Mouse (Mus musculus) lung, embryonic 14.5 days (tissue): Measurements from ENCODE around the gene Phldb1. TPM values are rescaled to one million over a fixed set of nuclear protein-coding genes. Genes with fewer than 3 reads are reported as not detected.

Experiments used
- ATAC-seq: fragments of 200-750 bp; cut with Nextera tagmentation; 2 replicates; pipeline ENCODE4 v1.8.0; 2017; ENCODE audit warnings: mild to moderate bottlenecking, moderate TSS enrichment, moderate library complexity; ENCODE audit not compliant: insufficient read depth
- DNase-seq: peaks from one replicate; pipeline ENCODE4 v3.0.0-alpha.2; 2015
- H3K27ac ChIP-seq: fragments of 300-500 bp; sonication (generic); 2 replicates; pipeline ENCODE4 v1.5.1; 2014; ENCODE audit warnings: low read depth, mild to moderate bottlenecking, moderate library complexity
- H3K27me3 ChIP-seq: fragments of 300-500 bp; sonication (generic); 2 replicates; pipeline ENCODE4 v1.6.1; 2014; ENCODE audit warnings: low read length, control low read depth; ENCODE audit not compliant: insufficient read depth
- H3K36me3 ChIP-seq: fragments of 300-500 bp; sonication (generic); 2 replicates; pipeline ENCODE4 v1.6.1; 2014; ENCODE audit warnings: control low read depth; ENCODE audit not compliant: insufficient read depth
- H3K4me1 ChIP-seq: fragments of 300-500 bp; sonication (generic); 2 replicates; pipeline ENCODE4 v1.6.1; 2014; ENCODE audit warnings: antibody characterized with exemption, control low read depth; ENCODE audit not compliant: insufficient read depth
- H3K4me2 ChIP-seq: fragments of 300-500 bp; sonication (generic); 2 replicates; pipeline ENCODE4 v1.6.1; 2014; ENCODE audit warnings: mild to moderate bottlenecking
- H3K4me3 ChIP-seq: fragments of 300-500 bp; sonication (generic); 2 replicates; pipeline ENCODE4 v1.5.1; 2014; ENCODE audit warnings: low read depth, low read length
- H3K9ac ChIP-seq: fragments of 300-500 bp; sonication (generic); 2 replicates; pipeline ENCODE4 v1.6.1; 2014
- H3K9me3 ChIP-seq: fragments of 300-500 bp; sonication (generic); 2 replicates; pipeline ENCODE4 v1.6.1; 2016; ENCODE audit warnings: low read depth, low read length, control low read depth
- CTCF ChIP-seq: IDR thresholded peaks from 2 replicates; pipeline ENCODE4 v1.5.1; 2016; ENCODE audit warnings: antibody characterized with exemption, low read depth
- WGBS: fragments of 180-500 bp; shearing (Covaris S2); extraction: QIAGEN DNeasy Blood & Tissue Kit; methylation state at CpG from one replicate; pipeline ENCODE4 v1.1.7; 2014; 5-methylcytosine and 5-hydroxymethylcytosine counted together
- polyA plus RNA-seq: library from polyadenylated mRNA; unstranded; fragments of >200 nt; fragmentation: Nextera tagmentation; extraction: Ambion mirVana; gene quantifications from 2 replicates; pipeline ENCODE4 v1.2.1, GENCODE M21; 2014

The Phldb1 gene
- polyA plus RNA-seq, 1 experiment from 2014 or later, result 35.0 TPM

GRCm38 (mm10) chr9:44715705-44716362 is 19.2 kb downstream of the Phldb1 start:
- Histone ChIP-seq H3K4me2 (no peak overlapping the region), H3K27me3 (no peaks in the 10 kb centered on the region), H3K9ac (no peak overlapping the region), H3K4me3 (no peak overlapping the region), H3K36me3 (peaks cover 65% of the 10 kb centered on the region), H3K27ac (no peak overlapping the region), H3K4me1 (peaks cover 6% of the 10 kb centered on the region; the same call in 1 of the 2 replicates), H3K9me3 (no peaks in the 10 kb centered on the region)
- TF ChIP-seq CTCF, result no peak
- ATAC-seq, result no peak
- WGBS, result 91% methylated on average over 29 of the region's 29 CpGs
- no peak for DNase-seq

- H3K27ac ChIP-seq, result no peak overlapping the region
- TF ChIP-seq CTCF, result no peak
- no peak overlapping the region for H3K4me2 ChIP-seq
- DNase-seq, result no peak
- no peaks in the 10 kb centered on the region for H3K27me3 ChIP-seq
- H3K36me3 ChIP-seq, result peaks cover 72% of the 10 kb centered on the region
- H3K9ac ChIP-seq, result no peak overlapping the region
- H3K4me1 ChIP-seq, result peaks cover 4% of the 10 kb centered on the region; the same call in 1 of the 2 replicates
- ATAC-seq, result no peak
- 83% methylated on average over 17 of the region's 17 CpGs for WGBS
- H3K4me3 ChIP-seq, result no peak overlapping the region
- no peaks in the 10 kb centered on the region for H3K9me3 ChIP-seq
Measured at GRCm38 (mm10) chr9:44715109-44715508, 19.9 kb downstream of the Phldb1 start.

- WGBS, result 70% methylated on average over 2 of the region's 2 CpGs
- Histone ChIP-seq H3K27me3 (no peaks in the 10 kb centered on the region), H3K9me3 (no peaks in the 10 kb centered on the region), H3K4me2 (no peak overlapping the region), H3K4me1 (peaks cover 4% of the 10 kb centered on the region; the same call in 1 of the 2 replicates), H3K9ac (no peak overlapping the region), H3K4me3 (no peak overlapping the region), H3K36me3 (peaks cover 72% of the 10 kb centered on the region), H3K27ac (no peak overlapping the region)
- ATAC-seq (no peak), DNase-seq (no peak)
- no peak for TF ChIP-seq CTCF
Measured at GRCm38 (mm10) chr9:44713574-44713973, 21.4 kb downstream of the Phldb1 start.

- Histone ChIP-seq H3K27ac (no peak overlapping the region), H3K9ac (no peak overlapping the region), H3K4me1 (peaks cover 4% of the 10 kb centered on the region; the same call in 1 of the 2 replicates), H3K36me3 (peaks cover 72% of the 10 kb centered on the region), H3K27me3 (no peaks in the 10 kb centered on the region), H3K9me3 (no peaks in the 10 kb centered on the region), H3K4me2 (no peak overlapping the region), H3K4me3 (no peak overlapping the region)
- TF ChIP-seq CTCF, result no peak
- no peak for ATAC-seq
- DNase-seq, result no peak
- 71% methylated on average over 6 of the region's 6 CpGs for WGBS
Measured at GRCm38 (mm10) chr9:44713080-44713479, 21.9 kb downstream of the Phldb1 start.

- 66% methylated on average over 17 of the region's 17 CpGs for WGBS
- no peak overlapping the region for H3K4me2 ChIP-seq
- no peak overlapping the region for H3K9ac ChIP-seq
- no peak for TF ChIP-seq CTCF
- no peaks in the 10 kb centered on the region for H3K9me3 ChIP-seq
- no peak overlapping the region for H3K4me3 ChIP-seq
- peaks cover 4% of the 10 kb centered on the region; the same call in 1 of the 2 replicates for H3K4me1 ChIP-seq
- H3K36me3 ChIP-seq, result peaks cover 68% of the 10 kb centered on the region
- no peak overlapping the region for H3K27ac ChIP-seq
- DNase-seq, result no peak
- ATAC-seq, result no peak
- H3K27me3 ChIP-seq, result no peaks in the 10 kb centered on the region
Measured at GRCm38 (mm10) chr9:44711602-44712001, 23.4 kb downstream of the Phldb1 start.

GRCm38 (mm10) chr9:44710213-44710612 is 24.8 kb downstream of the Phldb1 start:
- DNase-seq (no peak), ATAC-seq (no peak)
- Histone ChIP-seq H3K4me2 (no peak overlapping the region), H3K27ac (no peak overlapping the region), H3K4me3 (no peak overlapping the region), H3K4me1 (peaks cover 4% of the 10 kb centered on the region; the same call in 1 of the 2 replicates), H3K27me3 (no peaks in the 10 kb centered on the region), H3K9ac (no peak overlapping the region), H3K9me3 (no peaks in the 10 kb centered on the region), H3K36me3 (peaks cover 64% of the 10 kb centered on the region)
- 69% methylated on average over 5 of the region's 5 CpGs for WGBS
- no peak for TF ChIP-seq CTCF

- 67% methylated on average over 2 of the region's 2 CpGs for WGBS
Measured at GRCm38 (mm10) chr9:44709600-44709999, 25.4 kb downstream of the Phldb1 start.

More at GRCm38 (mm10) chr9:44709600-44709999, 25.4 kb downstream of the Phldb1 start:
- Histone ChIP-seq H3K4me1 (peaks cover 4% of the 10 kb centered on the region; the same call in 1 of the 2 replicates), H3K36me3 (peaks cover 64% of the 10 kb centered on the region), H3K4me2 (no peak overlapping the region), H3K4me3 (no peak overlapping the region), H3K27ac (no peak overlapping the region), H3K9me3 (no peaks in the 10 kb centered on the region), H3K9ac (no peak overlapping the region), H3K27me3 (no peaks in the 10 kb centered on the region)
- DNase-seq, result peak; percentile 63
- TF ChIP-seq CTCF, result peak; percentile 70
- ATAC-seq, result no peak
